Mouse (Mus musculus): ENCODE measurements around the gene Srgap3.

DNA sequence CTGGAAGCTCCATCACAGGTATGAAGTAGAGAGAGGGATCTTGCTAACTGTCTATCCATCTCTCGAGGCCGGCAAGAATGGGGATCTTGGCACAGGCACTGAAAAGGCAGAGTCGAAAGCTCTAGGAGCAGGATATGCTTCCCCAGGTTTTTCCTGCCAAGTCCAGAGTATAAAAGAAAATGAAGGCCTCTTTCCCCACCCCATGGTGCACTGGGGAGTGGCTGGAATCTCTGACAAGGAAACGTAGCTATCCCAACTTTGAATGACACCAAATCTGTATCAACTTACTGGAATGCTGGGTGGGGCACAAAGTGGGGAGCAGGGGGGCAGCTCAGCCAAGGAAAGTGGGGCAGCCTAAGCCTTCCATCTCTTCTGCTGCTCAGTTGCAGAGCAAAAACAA is 190.2 kb downstream of the Srgap3 start:
- no peak for TF ChIP-seq CTCF (conservative IDR thresholded peaks at IDR 0.05; ENCODE audit: low read length)
- no peak for TF ChIP-seq POU5F1 (IDR thresholded peaks at IDR 0.05; ENCODE audit: borderline replicate concordance, low read length)

Data from E14TG2a.4 (cell line).